Mouse (Mus musculus) embryonic stem cell, embryonic (primary cell): ENCODE measurements around the gene Pla2g6.

Experiments
- CTCF ChIA-PET, 4 experiments: fragments of 300-600 bp in 2 of 4; fragments of 350-600 bp in 2 of 4; sonication (Branson Sonifier 250); formaldehyde crosslinking; loops; one replicate each; lab custom pipeline; 2022; ENCODE audit warnings: inconsistent platforms in 2 of 4; lab: Charles Lee
- POLR2A ChIA-PET, 4 experiments: fragments of 300-600 bp in 2 of 4; fragments of 350-600 bp in 2 of 4; sonication (Branson Sonifier 250); formaldehyde crosslinking; loops; one replicate each; lab custom pipeline; 2022; ENCODE audit warnings: antibody characterized with exemption in 4 of 4, inconsistent platforms in 1 of 4; lab: Charles Lee

Pla2g6 gene

DNA sequence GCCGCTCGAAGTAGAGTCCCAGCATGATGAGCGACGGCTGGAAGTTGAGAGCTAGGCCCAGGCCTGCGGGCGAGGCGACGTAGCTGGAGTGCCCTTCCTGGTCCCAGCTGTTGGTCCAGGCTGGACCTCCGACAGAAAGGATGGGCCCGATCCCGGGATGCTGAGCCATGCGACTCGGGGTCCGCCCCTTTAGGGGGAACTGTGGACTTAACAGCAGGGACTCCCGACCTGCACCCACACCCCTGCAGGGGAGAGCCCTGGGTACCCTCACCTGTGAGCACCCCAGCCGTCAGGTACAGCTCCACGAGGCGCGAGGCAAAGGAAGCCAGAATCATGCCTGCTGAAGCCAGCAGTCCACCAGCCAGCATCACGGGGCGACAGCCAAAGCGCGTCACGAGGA, 75.6 kb downstream of the Pla2g6 start:
- CTCF ChIA-PET, result interaction anchor here (0.5 to 2.3 kb wide), 11 partner anchors 9 to 495 kb away, joined by 3 to 11 read pairs (median 4); partner anchors contain the start of genes Gm49486 (in 1 of the 4) and Pick1 (in 1 of the 4)
- POLR2A ChIA-PET, result interaction anchor here (0.6 to 3.2 kb wide), 13 partner anchors 7 to 1117 kb away, joined by 3 to 20 read pairs (median 4); partner anchors contain the start of genes Gm49486 (in 1 of the 4) and Pick1 (in 1 of the 4)

- ChIA-PET CTCF (interaction anchor here (0.5 to 2.3 kb wide), 17 partner anchors 9 to 496 kb away, joined by 3 to 11 read pairs (median 3); partner anchors contain the start of genes Gm49486 (in 1 of the 4) and Pick1 (in 1 of the 4)), POLR2A (interaction anchor here (0.5 to 3.2 kb wide), 14 partner anchors 9 to 110 kb away, joined by 3 to 20 read pairs (median 4); no protein-coding TSS in a partner anchor)
These were observed 76.3 kb downstream of the Pla2g6 start for GRCm38 (mm10) chr15:79251781-79252491.

GRCm38 (mm10) chr15:79251168-79251567, 77.0 kb downstream of the Pla2g6 start:
- ChIA-PET POLR2A (interaction anchor here in 3 of 4 experiments (0.5 to 3.2 kb wide), 7 partner anchors 8 to 109 kb away, joined by 3 to 20 read pairs (median 4); no protein-coding TSS in a partner anchor), CTCF (interaction anchor here in 3 of 4 experiments (0.6 to 2.1 kb wide), 11 partner anchors 8 to 215 kb away, joined by 3 to 11 read pairs (median 3); partner anchors contain the start of genes Gm49486 (in 1 of the 3) and Pick1 (in 1 of the 3))

- POLR2A ChIA-PET, result interaction anchor here in 2 of 4 experiments (1.4 to 1.9 kb wide), 4 partner anchors 8 to 96 kb away, joined by 4 to 6 read pairs (median 5); no protein-coding TSS in a partner anchor
- CTCF ChIA-PET, result interaction anchor here in 1 of 4 experiments (1.1 to 2.1 kb wide), 4 partner anchors 21 to 409 kb away, joined by 3 to 7 read pairs (median 4); partner anchors contain the start of genes Cby1 and Fam227a
These were observed 78.0 kb downstream of the Pla2g6 start for GRCm38 (mm10) chr15:79250236-79250635.

- POLR2A ChIA-PET, result interaction anchor here in 2 of 4 experiments (0.9 to 1.1 kb wide), 5 partner anchors 8 to 164 kb away, joined by 3 read pairs; no protein-coding TSS in a partner anchor
- CTCF ChIA-PET, result interaction anchor here in 3 of 4 experiments (3.2 to 3.9 kb wide), 3 partner anchors 27 to 35 kb away, joined by 32 to 49 read pairs (median 43); no protein-coding TSS in a partner anchor
These were observed 82.9 kb downstream of the Pla2g6 start for GRCm38 (mm10) chr15:79245321-79245720.

DNA sequence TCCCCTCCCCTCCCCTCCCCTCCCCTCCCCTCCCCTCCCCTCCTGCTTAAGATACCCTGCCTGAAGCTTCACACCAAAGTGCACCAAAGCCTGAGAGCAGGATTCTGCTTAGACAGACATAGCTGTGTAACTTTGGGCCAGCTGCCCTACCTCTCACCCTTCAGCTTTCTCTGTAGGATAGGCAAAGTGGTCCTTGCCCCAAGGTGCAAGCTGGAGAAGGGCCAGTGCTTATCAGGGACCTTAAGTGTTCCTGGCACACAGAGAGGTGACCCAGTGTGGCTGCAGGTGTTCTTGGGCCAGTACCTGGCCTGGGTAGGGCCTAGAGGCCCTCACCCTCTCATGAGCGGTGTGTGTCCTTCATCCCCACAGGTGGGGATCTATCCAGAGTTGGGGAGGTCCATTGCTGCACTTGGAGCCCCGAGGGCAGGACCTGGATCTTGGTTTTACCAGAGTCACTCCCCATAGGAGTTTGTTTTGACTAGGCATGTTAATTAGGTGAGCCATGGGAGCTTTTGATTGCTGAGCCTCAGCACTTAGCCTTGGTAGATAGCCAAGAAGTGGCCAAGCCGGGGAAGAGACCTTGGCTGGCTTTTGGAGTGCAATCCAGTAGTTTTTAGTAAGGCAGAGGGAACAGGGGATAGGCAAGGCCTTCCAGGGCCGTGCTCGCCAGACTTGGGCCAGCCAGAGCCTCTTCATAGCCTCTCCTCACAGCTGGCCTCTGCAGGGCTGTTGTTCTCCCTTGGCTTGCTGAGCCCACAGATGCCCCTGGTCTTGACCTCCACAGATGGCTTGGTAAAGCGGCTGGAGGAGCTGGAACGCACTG, 83.9 kb downstream of the Pla2g6 start:
- POLR2A ChIA-PET, result interaction anchor here in 3 of 4 experiments (0.6 to 3.0 kb wide), 23 partner anchors 8 to 406 kb away, joined by 3 to 20 read pairs (median 4); partner anchors contain the start of genes Ddx17 (in 1 of the 3), Gm49486 (in 1 of the 3), Kcnj4 (in 1 of the 3) and Pick1 (in 1 of the 3)

GRCm38 (mm10) chr15:79243234-79244042, 84.8 kb downstream of the Pla2g6 start:
- ChIA-PET CTCF (interaction anchor here (0.5 to 3.9 kb wide), 130 partner anchors 8 to 608 kb away, joined by 3 to 67 read pairs (median 4); partner anchors contain the start of genes Gm49486 (in 4 of the 4), Pick1 (in 4 of the 4), 1700088E04Rik (in 2 of the 4) and Cby1 (in 2 of the 4)), POLR2A (interaction anchor here in 3 of 4 experiments (0.5 to 3.0 kb wide), 49 partner anchors 9 to 420 kb away, joined by 3 to 20 read pairs (median 4); partner anchors contain the start of genes Ddx17 (in 2 of the 3), Gm49486 (in 2 of the 3), Pick1 (in 2 of the 3) and Kcnj4 (in 1 of the 3))

More for the DNA sequence above, 83.9 kb downstream of the Pla2g6 start:
- CTCF ChIA-PET, result interaction anchor here (0.7 to 3.9 kb wide), 38 partner anchors 8 to 479 kb away, joined by 3 to 67 read pairs (median 7); partner anchors contain the start of genes Gm49486 (in 3 of the 4), Pick1 (in 3 of the 4), Cby1 (in 1 of the 4) and Dmc1 (in 1 of the 4)

GRCm38 (mm10) chr15:79242574-79243233, 85.5 kb downstream of the Pla2g6 start:
- ChIA-PET POLR2A (interaction anchor here in 3 of 4 experiments (0.5 to 3.0 kb wide), 39 partner anchors 8 to 421 kb away, joined by 3 to 20 read pairs (median 4); partner anchors contain the start of genes Gm49486 (in 2 of the 3), Pick1 (in 2 of the 3), Ddx17 (in 1 of the 3) and Kcnj4 (in 1 of the 3)), CTCF (interaction anchor here (0.5 to 3.9 kb wide), 130 partner anchors 8 to 608 kb away, joined by 3 to 67 read pairs (median 4); partner anchors contain the start of genes Gm49486 (in 4 of the 4), Pick1 (in 4 of the 4), 1700088E04Rik (in 2 of the 4) and Cby1 (in 2 of the 4))

DNA sequence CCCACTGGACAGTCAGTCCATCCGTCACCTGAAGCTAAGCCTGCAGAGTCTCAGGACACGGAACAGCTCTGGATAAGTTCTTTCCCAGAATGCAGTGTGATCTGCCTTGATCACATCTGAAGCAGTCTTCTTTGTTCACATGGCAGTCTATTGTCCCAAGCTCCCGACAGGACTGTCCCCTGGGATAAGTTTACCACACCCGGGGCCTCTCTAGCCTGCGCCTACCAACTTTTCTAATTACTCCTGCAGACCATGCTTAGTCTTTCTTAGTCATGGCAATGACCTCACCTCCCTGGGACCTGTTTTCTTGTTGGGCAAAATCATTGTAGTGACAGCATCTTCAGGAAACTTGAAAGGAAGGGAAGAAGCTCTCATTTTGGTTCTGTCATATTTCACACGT, 90.2 kb downstream of the Pla2g6 start:
- ChIA-PET POLR2A (interaction anchor here (0.6 to 1.9 kb wide), 9 partner anchors 9 to 308 kb away, joined by 3 to 8 read pairs (median 3); partner anchors contain the start of genes Gm49486 (in 2 of the 4), Pick1 (in 2 of the 4), Ankrd54 (in 1 of the 4) and Ddx17 (in 1 of the 4)), CTCF (interaction anchor here in 3 of 4 experiments (0.6 to 1.4 kb wide), 3 partner anchors 13 to 240 kb away, joined by 3 to 5 read pairs (median 3); no protein-coding TSS in a partner anchor)
